Comparison of ENCODE assay signal across 8 mouse cellular contexts in the genomic region with DNA sequence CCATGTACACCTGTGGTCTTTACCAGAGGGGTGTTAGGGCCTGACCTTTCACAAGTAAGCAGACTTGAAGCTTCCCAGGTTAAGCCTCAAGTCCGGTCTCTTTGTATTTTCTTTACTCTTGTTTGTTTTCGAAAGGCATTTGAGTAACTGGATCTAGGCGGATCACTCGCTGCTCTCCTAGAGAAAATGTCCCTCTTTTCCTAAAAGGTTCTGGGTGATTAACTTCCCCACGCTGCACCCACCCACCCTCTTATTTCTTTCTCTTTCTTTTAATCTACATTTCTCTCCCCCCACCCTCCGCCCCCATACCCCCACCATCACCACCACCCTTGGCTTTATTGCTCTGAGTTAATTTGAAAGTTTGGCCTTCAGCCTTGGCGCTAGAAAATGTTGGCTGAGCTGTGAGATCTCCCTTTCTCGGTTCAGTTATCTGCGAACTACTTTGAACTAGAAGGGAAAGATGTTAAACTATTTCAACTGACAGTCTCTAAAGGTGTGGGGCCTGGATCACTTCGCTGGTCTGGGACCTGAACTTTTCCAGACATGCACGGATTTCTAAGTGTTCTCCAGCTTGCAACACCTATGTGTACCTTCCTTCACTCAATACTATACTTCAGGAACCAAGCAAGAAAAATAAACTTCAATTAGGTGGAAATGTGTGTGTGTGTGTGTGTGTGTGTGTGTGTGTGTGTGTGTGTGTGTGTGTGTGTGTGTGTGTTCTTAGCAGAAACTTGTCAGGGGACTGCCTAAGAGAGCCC. TPM values are rescaled to one million over a fixed set of nuclear protein-coding genes. Genes with fewer than 3 reads are reported as not detected.
A peak's percentile ranks its signal among the peaks of the same experiment; 100 is the strongest.
DNase-seq lines count a peak whose midpoint lies in the region; ATAC-seq lines count a peak whose summit lies in the region.

No protein-coding gene starts in this region.

- 9% methylated on average over 11 of the region's 11 CpGs for WGBS in kidney, embryonic 14.5 days
- 39% methylated on average over 11 of the region's 11 CpGs for WGBS in embryonic facial prominence, embryonic 15.5 days
- 17% methylated on average over 11 of the region's 11 CpGs for WGBS in kidney, embryonic 16.5 days
- WGBS in neural tube, embryonic 15.5 days: 15% methylated on average over 11 of the region's 11 CpGs

- peak overlapping the region; percentile 90 for H3K27ac ChIP-seq in kidney, embryonic 14.5 days (ENCODE audit: low read depth, low read length)
- no peak overlapping the region for H3K27ac ChIP-seq in embryonic facial prominence, embryonic 15.5 days (replicated peaks)
- H3K27ac ChIP-seq in kidney, embryonic 16.5 days (ENCODE audit: low read length): peak overlapping the region; percentile 95
- H3K27ac ChIP-seq in neural tube, embryonic 15.5 days (replicated peaks): peak overlapping the region; percentile 93

- H3K9ac ChIP-seq in kidney, embryonic 14.5 days (ENCODE audit: low read depth, low read length): peak overlapping the region; percentile 94; the same call in 1 of the 2 replicates
- H3K9ac ChIP-seq in embryonic facial prominence, embryonic 15.5 days: no peak overlapping the region
- H3K9ac ChIP-seq in kidney, embryonic 16.5 days (replicated peaks; ENCODE audit: low read length): peak overlapping the region; percentile 97
- peak overlapping the region; percentile 88 for H3K9ac ChIP-seq in neural tube, embryonic 15.5 days (replicated peaks)

- DNase-seq in kidney, adult 8-10 months: no peak
- DNase-seq in layer of hippocampus, postnatal 10 days (ENCODE audit: low spot score in 2 of 2): no peak
- no peak for DNase-seq in adrenal gland, postnatal 4 days (ENCODE audit: low spot score in 2 of 2)

- ATAC-seq in kidney, embryonic 14.5 days (ENCODE audit: low FRiP score, low TSS enrichment): no peak; the same call in 1 of the 2 replicates
- no peak for ATAC-seq in embryonic facial prominence, embryonic 15.5 days (ENCODE audit: insufficient number of reproducible peaks, low FRiP score, low TSS enrichment, low read depth)
- peak; percentile 50 for ATAC-seq in kidney, embryonic 16.5 days (ENCODE audit: low FRiP score, low TSS enrichment)
- no peak for ATAC-seq in neural tube, embryonic 15.5 days (ENCODE audit: low FRiP score)
- ATAC-seq in activated CD4-positive, CD25-positive, alpha-beta regulatory T cell, adult 4 months: no peak

- H3K27me3 ChIP-seq in kidney, embryonic 14.5 days (ENCODE audit: control insufficient read depth, insufficient read depth, low read length): no peaks in the 10 kb centered on the region
- H3K27me3 ChIP-seq in embryonic facial prominence, embryonic 15.5 days: peaks cover 4% of the 10 kb centered on the region; the same call in 1 of the 2 replicates
- peaks cover 7% of the 10 kb centered on the region; the same call in 1 of the 2 replicates for H3K27me3 ChIP-seq in kidney, embryonic 16.5 days (ENCODE audit: insufficient read depth, low read length)
- no peaks in the 10 kb centered on the region for H3K27me3 ChIP-seq in neural tube, embryonic 15.5 days (replicated peaks)

- no peaks in the 10 kb centered on the region for H3K36me3 ChIP-seq in kidney, embryonic 14.5 days (ENCODE audit: control insufficient read depth, insufficient read depth, low read length)
- no peaks in the 10 kb centered on the region for H3K36me3 ChIP-seq in embryonic facial prominence, embryonic 15.5 days
- H3K36me3 ChIP-seq in kidney, embryonic 16.5 days (ENCODE audit: insufficient read depth, low read length): no peaks in the 10 kb centered on the region
- H3K36me3 ChIP-seq in neural tube, embryonic 15.5 days: no peaks in the 10 kb centered on the region

- H3K4me3 ChIP-seq in kidney, embryonic 14.5 days (ENCODE audit: low read length): peak overlapping the region; percentile 62
- peak overlapping the region; percentile 67 for H3K4me3 ChIP-seq in embryonic facial prominence, embryonic 15.5 days (replicated peaks)
- H3K4me3 ChIP-seq in kidney, embryonic 16.5 days (ENCODE audit: low read length): peak overlapping the region; percentile 73
- peak overlapping the region; percentile 72 for H3K4me3 ChIP-seq in neural tube, embryonic 15.5 days (replicated peaks)

- peaks cover 12% of the 10 kb centered on the region; the same call in 1 of the 2 replicates for H3K4me1 ChIP-seq in kidney, embryonic 14.5 days (ENCODE audit: control insufficient read depth, insufficient read depth, low read length)
- peaks cover 24% of the 10 kb centered on the region for H3K4me1 ChIP-seq in embryonic facial prominence, embryonic 15.5 days
- peaks cover 34% of the 10 kb centered on the region for H3K4me1 ChIP-seq in kidney, embryonic 16.5 days (ENCODE audit: insufficient read depth, low read length)
- peaks cover 40% of the 10 kb centered on the region for H3K4me1 ChIP-seq in neural tube, embryonic 15.5 days

- H3K9me3 ChIP-seq in kidney, embryonic 14.5 days (ENCODE audit: control insufficient read depth, low read length): no peaks in the 10 kb centered on the region
- H3K9me3 ChIP-seq in embryonic facial prominence, embryonic 15.5 days (replicated peaks): no peaks in the 10 kb centered on the region
- no peaks in the 10 kb centered on the region for H3K9me3 ChIP-seq in kidney, embryonic 16.5 days (ENCODE audit: low read length)
- no peaks in the 10 kb centered on the region for H3K9me3 ChIP-seq in neural tube, embryonic 15.5 days (replicated peaks)

- H3K4me2 ChIP-seq in kidney, embryonic 14.5 days (replicated peaks; ENCODE audit: low read depth, low read length): peak overlapping the region; percentile 60
- peak overlapping the region; percentile 92 for H3K4me2 ChIP-seq in embryonic facial prominence, embryonic 15.5 days (replicated peaks)
- H3K4me2 ChIP-seq in kidney, embryonic 16.5 days (replicated peaks; ENCODE audit: low read depth, low read length): peak overlapping the region; percentile 79
- H3K4me2 ChIP-seq in neural tube, embryonic 15.5 days: peak overlapping the region; percentile 75

RNA-seq across cellular contexts. Expression of a gene that starts 1.0 kb away (rescaled TPM):
- 16.1 and 20.1 TPM in 2 replicates for polyA plus RNA-seq in kidney, embryonic 14.5 days (2014; fragmentation: Nextera tagmentation; extraction: Ambion mirVana)
- 4.8 and 5.7 TPM in 2 replicates for polyA plus RNA-seq in embryonic facial prominence, embryonic 15.5 days (2015; fragmentation: Nextera tagmentation; extraction: Ambion mirVana)
- 7.9 and 8.8 TPM in 2 replicates for polyA plus RNA-seq in kidney, embryonic 16.5 days (2015; fragmentation: Nextera tagmentation; extraction: Ambion mirVana)
- 16.3 and 23.4 TPM in 2 replicates for polyA plus RNA-seq in neural tube, embryonic 15.5 days (2015; fragmentation: Nextera tagmentation; extraction: Ambion mirVana)
- not detected for polyA plus RNA-seq in activated CD4-positive, CD25-positive, alpha-beta regulatory T cell, adult 4 months (2017; shearing (Covaris generic))
- 10 to 100 TPM in 1 of 2 experiments, 1 to 10 TPM in 1; 9.9 to 10.3 TPM for total RNA-seq in layer of hippocampus, postnatal 10 days (2021)
- 10 to 100 TPM; 12.0 to 14.4 TPM for total RNA-seq in adrenal gland, postnatal 4 days (2021)
